Mouse (Mus musculus) stomach, postnatal 0 days (tissue): ENCODE data around the gene Insc. TPM values are rescaled to one million over a fixed set of nuclear protein-coding genes. Genes with fewer than 3 reads are reported as not detected.

Experiments used
- ATAC-seq: fragments of 200-750 bp; cut with Nextera tagmentation; 2 replicates; pipeline ENCODE4 v1.8.0; 2017; ENCODE audit not compliant: low FRiP score, low TSS enrichment
- DNase-seq: peaks from one replicate; pipeline ENCODE4 v3.0.0-alpha.2; 2016; ENCODE audit warnings: low spot score
- H3K27ac ChIP-seq: fragments of 300-500 bp; sonication (generic); replicated peaks from 2 replicates; pipeline ENCODE4 v1.5.1; 2014; ENCODE audit warnings: mild to moderate bottlenecking, control low read depth
- H3K27me3 ChIP-seq: fragments of 300-500 bp; sonication (generic); 2 replicates; pipeline ENCODE4 v1.6.1; 2014; ENCODE audit warnings: low read length; ENCODE audit not compliant: control insufficient read depth, insufficient read depth
- H3K36me3 ChIP-seq: fragments of 300-500 bp; sonication (generic); 2 replicates; pipeline ENCODE4 v1.6.1; 2014; ENCODE audit warnings: low read length, mixed read lengths; ENCODE audit not compliant: control insufficient read depth, insufficient read depth
- H3K4me1 ChIP-seq: fragments of 300-500 bp; sonication (generic); replicated peaks from 2 replicates; pipeline ENCODE4 v1.6.1; 2014; ENCODE audit warnings: antibody characterized with exemption; ENCODE audit not compliant: control insufficient read depth, insufficient read depth
- H3K4me2 ChIP-seq: fragments of 300-500 bp; sonication (generic); replicated peaks from 2 replicates; pipeline ENCODE4 v1.6.1; 2014; ENCODE audit warnings: low read depth, mild to moderate bottlenecking, control low read depth, moderate library complexity
- H3K4me3 ChIP-seq: fragments of 300-500 bp; sonication (generic); 2 replicates; pipeline ENCODE4 v1.5.1; 2014; ENCODE audit warnings: low read depth, low read length, control low read depth
- H3K9ac ChIP-seq: fragments of 300-500 bp; sonication (generic); 2 replicates; pipeline ENCODE4 v1.6.1; 2014; ENCODE audit warnings: mild to moderate bottlenecking, low read length, control low read depth, mixed read lengths
- H3K9me3 ChIP-seq: fragments of 300-500 bp; sonication (generic); 2 replicates; pipeline ENCODE4 v1.6.1; 2016; ENCODE audit warnings: low read length; ENCODE audit not compliant: control insufficient read depth
- CTCF ChIP-seq: IDR thresholded peaks from 2 replicates; pipeline ENCODE4 v1.5.1; 2016; ENCODE audit warnings: antibody characterized with exemption, low read depth, mild to moderate bottlenecking, moderate library complexity
- EP300 ChIP-seq: optimal IDR thresholded peaks from 2 replicates; pipeline ENCODE3; 2016; ENCODE audit warnings: antibody characterized with exemption
- WGBS: fragments of 180-500 bp; shearing (Covaris S2); extraction: QIAGEN DNeasy Blood & Tissue Kit; methylation state at CpG from one replicate; pipeline ENCODE4 v1.1.7; 2014; 5-methylcytosine and 5-hydroxymethylcytosine counted together
- polyA plus RNA-seq: library from polyadenylated mRNA; unstranded; fragments of >200 nt; fragmentation: Nextera tagmentation; extraction: Ambion mirVana; gene quantifications from 2 replicates; pipeline ENCODE4 v1.2.1, GENCODE M21; 2015

Insc gene
- polyA plus RNA-seq, 1 experiment from 2014 or later, result 15.8 TPM

GRCm38 (mm10) chr7:114834504-114834903, 91.0 kb downstream of the Insc start:
- no peak for ATAC-seq
- H3K36me3 ChIP-seq, result no peaks in the 10 kb centered on the region
- no peak overlapping the region for H3K4me3 ChIP-seq
- no peaks in the 10 kb centered on the region for H3K4me1 ChIP-seq
- no peaks in the 10 kb centered on the region for H3K27me3 ChIP-seq
- no peaks in the 10 kb centered on the region for H3K9me3 ChIP-seq
- DNase-seq, result no peak
- H3K9ac ChIP-seq, result no peak overlapping the region
- TF ChIP-seq EP300 (no peak), CTCF (no peak)
- WGBS, result 75% methylated on average over 6 of the region's 6 CpGs
- H3K4me2 ChIP-seq, result no peak overlapping the region
- H3K27ac ChIP-seq, result no peak overlapping the region

- TF ChIP-seq CTCF, result no peak
- no peak for TF ChIP-seq EP300
- no peak overlapping the region for H3K27ac ChIP-seq
- H3K9me3 ChIP-seq, result no peaks in the 10 kb centered on the region
- H3K4me1 ChIP-seq, result no peaks in the 10 kb centered on the region
- DNase-seq, result no peak
- no peaks in the 10 kb centered on the region for H3K36me3 ChIP-seq
- no peak overlapping the region for H3K4me3 ChIP-seq
- 42% methylated on average over 3 of the region's 3 CpGs for WGBS
- H3K9ac ChIP-seq, result no peak overlapping the region
- no peak overlapping the region for H3K4me2 ChIP-seq
- ATAC-seq, result no peak
- H3K27me3 ChIP-seq, result no peaks in the 10 kb centered on the region
Measured at GRCm38 (mm10) chr7:114837268-114837667, 93.8 kb downstream of the Insc start.

GRCm38 (mm10) chr7:114840029-114840745, 96.7 kb downstream of the Insc start:
- DNase-seq, result no peak
- TF ChIP-seq CTCF, result no peak
- no peak for TF ChIP-seq EP300
- peak; percentile 75 for ATAC-seq
- H3K4me1 ChIP-seq, result no peaks in the 10 kb centered on the region
- H3K9ac ChIP-seq, result no peak overlapping the region
- H3K27me3 ChIP-seq, result no peaks in the 10 kb centered on the region
- 54% methylated on average over 5 of the region's 5 CpGs for WGBS
- H3K9me3 ChIP-seq, result no peaks in the 10 kb centered on the region
- no peak overlapping the region for H3K27ac ChIP-seq
- H3K4me2 ChIP-seq, result no peak overlapping the region
- H3K4me3 ChIP-seq, result no peak overlapping the region
- no peaks in the 10 kb centered on the region for H3K36me3 ChIP-seq

GRCm38 (mm10) chr7:114842644-114843211, 99.2 kb downstream of the Insc start:
- no peak overlapping the region for H3K4me2 ChIP-seq
- no peak for TF ChIP-seq CTCF
- H3K4me3 ChIP-seq, result no peak overlapping the region
- H3K4me1 ChIP-seq, result no peaks in the 10 kb centered on the region; the same call in 1 of the 2 replicates
- H3K9ac ChIP-seq, result no peak overlapping the region
- no peaks in the 10 kb centered on the region for H3K27me3 ChIP-seq
- 59% methylated on average over 3 of the region's 3 CpGs for WGBS
- H3K36me3 ChIP-seq, result no peaks in the 10 kb centered on the region
- no peaks in the 10 kb centered on the region for H3K9me3 ChIP-seq
- DNase-seq (no peak), ATAC-seq (no peak)
- no peak overlapping the region for H3K27ac ChIP-seq

GRCm38 (mm10) chr7:114847179-114847578, 103.7 kb downstream of the Insc start:
- H3K27me3 ChIP-seq, result no peaks in the 10 kb centered on the region

GRCm38 (mm10) chr7:114852387-114852786, 108.9 kb downstream of the Insc start:
- no peak overlapping the region for H3K27ac ChIP-seq
- WGBS, result 63% methylated on average over 3 of the region's 3 CpGs

More at GRCm38 (mm10) chr7:114847179-114847578, 103.7 kb downstream of the Insc start:
- TF ChIP-seq CTCF (no peak), EP300 (no peak)
- WGBS, result 59% methylated on average over 2 of the region's 2 CpGs
- Histone ChIP-seq H3K36me3 (no peaks in the 10 kb centered on the region), H3K27ac (peak overlapping the region; percentile 24; the same call in 1 of the 2 replicates), H3K4me1 (no peaks in the 10 kb centered on the region; the same call in 1 of the 2 replicates), H3K4me2 (no peak overlapping the region), H3K9ac (no peak overlapping the region), H3K9me3 (no peaks in the 10 kb centered on the region), H3K4me3 (no peak overlapping the region)
- ATAC-seq (peak; percentile 94), DNase-seq (peak; percentile 64)

More at GRCm38 (mm10) chr7:114852387-114852786, 108.9 kb downstream of the Insc start:
- no peak for TF ChIP-seq CTCF
- no peak for TF ChIP-seq EP300
- no peak overlapping the region for H3K4me2 ChIP-seq
- H3K27me3 ChIP-seq, result no peaks in the 10 kb centered on the region
- no peaks in the 10 kb centered on the region for H3K36me3 ChIP-seq
- H3K9ac ChIP-seq, result no peak overlapping the region
- H3K4me1 ChIP-seq, result no peaks in the 10 kb centered on the region
- H3K4me3 ChIP-seq, result no peak overlapping the region
- no peak for DNase-seq
- no peaks in the 10 kb centered on the region for H3K9me3 ChIP-seq
- no peak for ATAC-seq
